Mouse (Mus musculus) heart, embryonic 14.5 days (tissue): ENCODE data around the gene Rnasel. TPM values are rescaled to one million over a fixed set of nuclear protein-coding genes. Genes with fewer than 3 reads are reported as not detected.
A peak's percentile ranks its signal among the peaks of the same experiment; 100 is the strongest.

Experiments
- ATAC-seq: fragments of 200-750 bp; cut with Nextera tagmentation; 2 replicates; pipeline ENCODE4 v1.8.0; 2017; ENCODE audit warnings: low read depth, moderate TSS enrichment; ENCODE audit not compliant: insufficient number of reproducible peaks, insufficient read depth, low FRiP score
- H3K27ac ChIP-seq, 2 experiments: fragments of 200-500 bp in 1 of 2; fragments of 300-500 bp in 1 of 2; sonication (generic) in 1 of 2; replicated peaks in 1 of 2; 2 replicates each; pipeline ENCODE4 v1.5.1; 2012 to 2014; ENCODE audit warnings: low read depth in 2 of 2, low read length in 2 of 2, control low read depth in 1 of 2, mild to moderate bottlenecking in 1 of 2, mixed read lengths in 1 of 2; ENCODE audit not compliant: control insufficient read depth in 1 of 2, insufficient read depth in 1 of 2
- H3K27me3 ChIP-seq: fragments of 300-500 bp; sonication (generic); 2 replicates; pipeline ENCODE4 v1.6.1; 2014; ENCODE audit warnings: mild to moderate bottlenecking, low read length, control low read depth; ENCODE audit not compliant: control insufficient read depth, insufficient read depth
- H3K36me3 ChIP-seq: fragments of 300-500 bp; sonication (generic); 2 replicates; pipeline ENCODE4 v1.6.1; 2014; ENCODE audit warnings: mild to moderate bottlenecking, control low read depth, low read length, mixed read lengths; ENCODE audit not compliant: control insufficient read depth, insufficient read depth
- H3K4me1 ChIP-seq, 2 experiments: fragments of 200-500 bp in 1 of 2; fragments of 300-500 bp in 1 of 2; sonication (generic) in 1 of 2; 2 replicates each; pipeline ENCODE4 v1.6.1; 2012 to 2014; ENCODE audit warnings: low read length in 2 of 2, control low read depth in 1 of 2, mixed read lengths in 1 of 2; ENCODE audit not compliant: control insufficient read depth in 2 of 2, insufficient read depth in 2 of 2
- H3K4me2 ChIP-seq: fragments of 300-500 bp; sonication (generic); 2 replicates; pipeline ENCODE4 v1.6.1; 2014; ENCODE audit warnings: mild to moderate bottlenecking, low read length
- H3K4me3 ChIP-seq, 2 experiments: fragments of 200-500 bp in 1 of 2; fragments of 300-500 bp in 1 of 2; sonication (generic) in 1 of 2; 2 replicates each; pipeline ENCODE4 v1.5.1; 2012 to 2014; ENCODE audit warnings: low read length in 2 of 2, mild to moderate bottlenecking in 2 of 2, control low read depth in 1 of 2, low read depth in 1 of 2, moderate library complexity in 1 of 2; ENCODE audit not compliant: control insufficient read depth in 1 of 2, insufficient read depth in 1 of 2
- H3K9ac ChIP-seq: fragments of 300-500 bp; sonication (generic); 2 replicates; pipeline ENCODE4 v1.6.1; 2014; ENCODE audit warnings: mild to moderate bottlenecking, low read length
- H3K9me3 ChIP-seq: fragments of 300-500 bp; sonication (generic); 2 replicates; pipeline ENCODE4 v1.6.1; 2016; ENCODE audit warnings: low read length, control low read depth; ENCODE audit not compliant: control insufficient read depth
- WGBS: fragments of 180-500 bp; shearing (Covaris S2); extraction: QIAGEN DNeasy Blood & Tissue Kit; methylation state at CpG from one replicate; pipeline ENCODE4 v1.1.7; 2014; 5-methylcytosine and 5-hydroxymethylcytosine counted together
- polyA plus RNA-seq: library from polyadenylated mRNA; unstranded; fragments of >200 nt; fragmentation: Nextera tagmentation; extraction: Ambion mirVana; gene quantifications from 2 replicates; pipeline ENCODE4 v1.2.1, GENCODE M21; 2014

Gene Rnasel
- polyA plus RNA-seq, 1 experiment from 2014 or later = 26.7 TPM

DNA sequence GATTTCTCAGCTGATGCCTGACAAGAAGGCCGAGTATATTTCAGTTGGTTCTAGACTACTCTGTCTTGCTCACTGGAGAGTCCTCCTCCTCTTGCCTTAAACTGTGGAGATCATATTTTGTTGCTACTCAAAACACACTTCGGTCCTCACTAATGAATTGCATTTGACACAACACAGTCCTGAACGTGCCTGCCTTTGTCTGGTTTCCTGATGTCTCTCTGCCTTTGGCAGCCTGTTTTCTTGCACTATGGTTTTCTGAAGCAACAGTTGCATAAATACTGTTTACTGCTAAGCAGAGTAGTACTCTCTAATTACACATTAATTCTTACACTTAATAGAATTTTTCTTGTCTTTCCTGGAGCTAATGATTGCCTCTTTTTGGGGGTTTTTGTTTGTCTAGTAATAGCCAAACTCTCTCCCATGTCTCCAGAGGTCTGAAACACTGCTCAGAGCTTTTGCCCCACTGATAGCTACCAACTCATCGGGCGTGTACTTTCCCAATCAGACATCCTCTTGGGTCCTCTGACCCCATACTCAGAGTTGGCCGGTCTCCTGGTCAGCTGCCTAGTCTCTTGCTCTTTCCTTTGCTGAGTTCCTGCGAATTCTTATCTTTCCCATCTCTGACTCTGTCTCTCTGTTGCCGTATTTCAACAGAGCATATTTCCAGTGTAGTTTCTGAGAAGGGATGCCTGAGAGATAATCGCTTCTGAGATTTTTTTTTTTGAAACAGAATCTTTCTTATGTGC, 27.5 kb upstream of the Rnasel start:
- no peak for ATAC-seq
- Histone ChIP-seq H3K4me2 (no peak overlapping the region), H3K27ac (no peak overlapping the region), H3K4me3 (no peak overlapping the region), H3K9ac (no peak overlapping the region), H3K9me3 (no peaks in the 10 kb centered on the region), H3K4me1 (no peaks in the 10 kb centered on the region), H3K27me3 (no peaks in the 10 kb centered on the region), H3K36me3 (no peaks in the 10 kb centered on the region)
- 70% methylated on average over 9 of the region's 9 CpGs for WGBS

DNA sequence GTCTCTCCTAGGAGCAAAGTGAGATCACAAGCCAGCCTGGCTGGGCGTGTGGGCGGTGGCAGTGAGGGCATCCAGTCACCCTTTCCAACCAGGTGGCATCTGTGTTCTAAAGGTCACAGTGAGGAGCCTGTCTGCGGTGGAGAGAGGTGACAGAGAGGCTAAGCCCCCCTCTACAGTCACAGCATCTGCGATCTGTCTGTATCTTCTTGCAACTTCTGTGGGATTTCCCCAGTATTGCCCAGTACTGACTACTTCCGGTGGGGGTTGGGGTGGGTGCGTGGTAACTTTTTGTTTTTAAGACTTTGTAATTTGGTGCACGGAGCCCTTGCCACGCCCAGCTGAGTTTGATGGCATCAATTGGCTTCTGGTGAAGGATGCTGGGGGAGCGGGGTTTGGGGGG, 25.8 kb upstream of the Rnasel start:
- WGBS = 67% methylated on average over 9 of the region's 9 CpGs

DNA sequence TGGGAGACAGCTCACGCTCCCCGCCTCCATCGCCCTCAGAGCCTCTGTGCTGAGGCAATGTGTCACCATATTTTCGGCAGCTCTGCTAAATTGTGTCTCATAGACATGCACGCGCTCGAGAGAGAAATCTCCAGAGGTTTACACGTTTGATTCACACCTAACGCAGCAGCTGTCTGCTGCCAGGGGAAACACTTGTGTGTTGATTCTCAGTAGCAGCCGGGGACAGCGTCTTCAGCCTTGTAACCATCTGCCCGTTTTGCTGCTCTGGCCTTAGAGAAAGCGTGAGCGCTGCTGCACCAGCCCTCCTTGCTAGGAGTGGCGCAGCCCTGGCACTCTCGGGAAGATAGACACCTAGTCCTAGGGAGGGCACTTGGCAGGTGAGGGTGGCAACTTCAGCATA, 22.6 kb upstream of the Rnasel start:
- no peaks in the 10 kb centered on the region for H3K9me3 ChIP-seq
- H3K4me3 ChIP-seq = no peak overlapping the region
- 84% methylated on average over 16 of the region's 16 CpGs for WGBS
- H3K4me1 ChIP-seq = peaks cover 11 to 13% of the 10 kb centered on the region in 2 experiments
- H3K27ac ChIP-seq = no peak overlapping the region
- no peak for ATAC-seq
- H3K4me2 ChIP-seq = no peak overlapping the region
- H3K9ac ChIP-seq = no peak overlapping the region
- no peaks in the 10 kb centered on the region for H3K36me3 ChIP-seq
- H3K27me3 ChIP-seq = no peaks in the 10 kb centered on the region

More for the DNA sequence above, 25.8 kb upstream of the Rnasel start:
- no peak for ATAC-seq
- H3K4me2 ChIP-seq = no peak overlapping the region
- no peak overlapping the region for H3K27ac ChIP-seq
- no peaks in the 10 kb centered on the region for H3K27me3 ChIP-seq
- no peak overlapping the region for H3K4me3 ChIP-seq
- no peaks in the 10 kb centered on the region for H3K4me1 ChIP-seq
- H3K9ac ChIP-seq = no peak overlapping the region
- no peaks in the 10 kb centered on the region for H3K9me3 ChIP-seq
- no peaks in the 10 kb centered on the region for H3K36me3 ChIP-seq

DNA sequence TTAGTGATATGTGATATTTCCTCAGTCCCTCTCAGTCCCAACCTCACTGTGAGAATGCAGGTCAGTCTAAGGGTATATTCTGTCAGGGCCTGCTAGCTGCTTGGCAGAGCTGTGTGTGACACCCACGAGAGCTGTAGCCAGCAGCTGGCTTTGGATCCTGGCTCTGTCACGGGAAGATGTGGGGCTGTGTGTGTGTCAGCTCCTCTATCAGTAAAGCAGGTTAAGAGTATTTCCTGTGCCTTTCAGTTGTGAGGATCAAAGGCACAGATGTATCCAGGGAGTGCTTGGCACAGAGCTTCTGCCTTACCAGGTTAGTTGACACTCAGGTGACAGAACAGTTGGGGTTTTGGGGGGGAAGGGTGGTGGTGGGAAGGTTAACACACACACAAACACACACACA, 19.4 kb upstream of the Rnasel start:
- H3K36me3 ChIP-seq = no peaks in the 10 kb centered on the region
- H3K9ac ChIP-seq = no peak overlapping the region
- H3K9me3 ChIP-seq = no peaks in the 10 kb centered on the region
- no peak for ATAC-seq
- peaks cover 16 to 19% of the 10 kb centered on the region in 2 experiments for H3K4me1 ChIP-seq
- no peak overlapping the region for H3K4me2 ChIP-seq
- 0 out of 2 replicates have a peak, but pooled peaks cover 6% of the 10 kb centered on the region for H3K27me3 ChIP-seq
- 32% methylated on average over 2 of the region's 2 CpGs for WGBS
- no peak overlapping the region for H3K4me3 ChIP-seq
- H3K27ac ChIP-seq = peak overlapping the region in 1 of 2 experiments; percentile 67; a peak in 1 of 4 replicates

DNA sequence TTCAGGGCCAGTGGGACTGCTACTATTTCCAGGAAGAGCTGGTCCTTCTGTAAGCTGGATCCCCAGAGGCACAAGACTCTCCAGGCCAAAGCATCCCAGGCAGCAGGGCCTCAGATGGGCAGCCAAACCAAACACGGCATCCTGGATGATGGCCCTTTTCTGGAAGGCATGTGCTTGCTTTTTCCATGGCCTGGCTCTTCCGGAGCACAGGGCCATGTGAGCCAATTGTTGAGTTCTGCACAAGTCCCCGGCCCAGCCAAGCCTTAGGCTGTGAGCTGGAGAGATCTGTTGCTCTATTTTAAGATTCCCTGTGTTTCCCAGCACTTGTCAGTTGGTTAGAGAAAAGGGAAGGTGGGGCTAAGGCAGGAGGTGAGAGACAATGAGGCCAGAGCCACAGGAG, 18.6 kb upstream of the Rnasel start:
- Histone ChIP-seq H3K36me3 (no peaks in the 10 kb centered on the region), H3K4me1 (peaks cover 16 to 19% of the 10 kb centered on the region in 2 experiments), H3K9me3 (no peaks in the 10 kb centered on the region), H3K9ac (no peak overlapping the region), H3K4me2 (no peak overlapping the region), H3K27me3 (0 out of 2 replicates have a peak, but pooled peaks cover 11% of the 10 kb centered on the region), H3K27ac (peak overlapping the region; percentile 50 to 67), H3K4me3 (no peak overlapping the region)
- WGBS = 7% methylated on average over 3 of the region's 3 CpGs
- ATAC-seq = peak; percentile 86

DNA sequence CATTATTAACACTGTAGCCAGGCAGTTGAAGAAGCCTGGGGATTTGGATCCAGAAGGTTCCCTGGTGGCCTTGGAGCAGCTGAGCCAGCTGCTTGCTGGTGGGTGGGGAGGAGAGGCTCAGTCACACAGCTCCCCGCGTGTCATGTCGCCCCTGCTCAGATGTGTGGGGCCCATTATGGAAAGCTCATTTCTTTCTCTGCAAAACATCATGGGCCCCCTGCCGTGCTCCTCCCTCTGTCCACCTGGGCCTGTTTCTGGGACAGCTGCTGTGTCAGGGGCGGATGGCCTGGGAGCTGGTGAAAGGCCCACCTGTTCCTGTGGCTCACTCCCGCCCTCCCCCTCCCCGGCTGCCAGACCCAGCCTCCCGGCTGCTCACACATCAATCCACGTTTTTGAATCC, 16.0 kb upstream of the Rnasel start:
- no peaks in the 10 kb centered on the region for H3K9me3 ChIP-seq
- no peak overlapping the region for H3K4me3 ChIP-seq
- 56% methylated on average over 9 of the region's 9 CpGs for WGBS
- H3K4me1 ChIP-seq = peaks cover 16 to 22% of the 10 kb centered on the region in 2 experiments
- H3K4me2 ChIP-seq = no peak overlapping the region
- H3K27ac ChIP-seq = no peak overlapping the region
- peaks cover 22% of the 10 kb centered on the region for H3K27me3 ChIP-seq
- no peak overlapping the region for H3K9ac ChIP-seq
- ATAC-seq = no peak
- H3K36me3 ChIP-seq = no peaks in the 10 kb centered on the region

DNA sequence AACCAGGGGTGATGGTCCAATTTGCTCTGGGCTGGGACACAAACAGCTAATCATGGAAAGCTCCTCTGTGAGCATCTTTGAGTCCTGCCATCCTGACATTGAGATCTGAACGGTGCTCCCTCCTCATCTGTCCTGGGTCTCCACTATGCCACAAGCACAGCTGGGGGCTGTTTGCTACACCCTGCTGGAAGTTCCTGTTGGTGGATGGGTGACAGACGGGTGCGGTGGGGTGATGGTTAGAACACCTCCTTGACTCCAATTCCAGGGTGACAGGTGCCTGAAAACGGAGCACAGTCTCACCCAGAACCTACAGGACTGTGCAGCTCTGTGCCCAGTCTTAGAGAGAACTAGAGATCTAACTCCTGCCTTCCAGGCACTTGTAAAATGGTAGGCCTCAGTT, 14.4 kb upstream of the Rnasel start:
- Histone ChIP-seq H3K9me3 (no peaks in the 10 kb centered on the region), H3K27me3 (peaks cover 32% of the 10 kb centered on the region), H3K9ac (no peak overlapping the region), H3K4me1 (peaks cover 16 to 22% of the 10 kb centered on the region in 2 experiments), H3K4me2 (no peak overlapping the region), H3K27ac (no peak overlapping the region), H3K36me3 (no peaks in the 10 kb centered on the region), H3K4me3 (no peak overlapping the region)
- WGBS = 70% methylated on average over 4 of the region's 4 CpGs
- no peak for ATAC-seq

DNA sequence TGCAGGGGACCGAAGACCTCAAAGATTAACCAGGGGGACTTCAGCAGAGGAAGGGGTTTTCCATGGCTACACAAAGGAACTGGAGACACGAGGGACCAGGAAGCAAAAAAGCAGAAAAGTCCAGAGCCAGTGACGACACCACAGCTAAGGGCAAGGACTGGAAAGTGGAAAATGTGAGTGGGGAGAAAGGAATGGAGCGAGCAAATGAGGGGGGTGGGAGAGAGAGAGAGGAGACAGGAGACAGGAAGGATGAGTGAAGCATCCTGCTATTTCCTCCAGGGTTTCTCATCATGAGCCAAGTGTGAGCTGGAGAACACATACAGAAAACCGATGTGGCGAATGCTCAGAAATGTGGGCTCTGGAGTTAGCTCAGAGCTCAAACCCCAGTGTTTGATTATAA, 13.1 kb upstream of the Rnasel start:
- H3K4me2 ChIP-seq = no peak overlapping the region
- H3K27me3 ChIP-seq = peaks cover 34% of the 10 kb centered on the region
- no peak for ATAC-seq
- no peaks in the 10 kb centered on the region for H3K9me3 ChIP-seq
- WGBS = 49% methylated on average over 6 of the region's 6 CpGs
- H3K36me3 ChIP-seq = no peaks in the 10 kb centered on the region
- H3K4me3 ChIP-seq = no peak overlapping the region
- H3K9ac ChIP-seq = no peak overlapping the region
- no peak overlapping the region for H3K27ac ChIP-seq
- peaks cover 7 to 11% of the 10 kb centered on the region in 2 experiments for H3K4me1 ChIP-seq
